Mouse (Mus musculus) liver, adult 2 months (tissue): ENCODE results near the gene Phlda1. TPM values are rescaled to one million over a fixed set of nuclear protein-coding genes. Genes with fewer than 3 reads are reported as not detected.

ENCODE experiments used
- DNase-seq: peaks from one replicate; pipeline ENCODE4 v3.0.0-alpha.2; 2011; ENCODE audit warnings: low read depth, low spot score; ENCODE audit errors: extremely low read depth
- H3K27ac ChIP-seq: fragments of 200-500 bp; replicated peaks from 2 replicates; pipeline ENCODE4 v1.5.1; 2012; ENCODE audit warnings: low read depth, mild to moderate bottlenecking, control low read depth, inconsistent platforms, low read length; ENCODE audit not compliant: insufficient read depth
- H3K27me3 ChIP-seq: fragments of 200-500 bp; 2 replicates; pipeline ENCODE4 v1.6.1; 2012; ENCODE audit warnings: mild to moderate bottlenecking, moderate library complexity, low read length, inconsistent platforms; ENCODE audit not compliant: control insufficient read depth, insufficient read depth
- H3K36me3 ChIP-seq: fragments of 200-500 bp; 2 replicates; pipeline ENCODE4 v1.6.1; 2012; ENCODE audit warnings: low read length, inconsistent platforms; ENCODE audit not compliant: control insufficient read depth, insufficient read depth
- H3K4me1 ChIP-seq: fragments of 200-500 bp; 2 replicates; pipeline ENCODE4 v1.6.1; 2011; ENCODE audit warnings: low read length; ENCODE audit not compliant: control insufficient read depth, insufficient read depth
- H3K4me3 ChIP-seq: fragments of 200-500 bp; 2 replicates; pipeline ENCODE4 v1.5.1; 2011; ENCODE audit warnings: low read depth, mild to moderate bottlenecking, control low read depth, low read length, moderate library complexity; ENCODE audit not compliant: insufficient read depth
- H3K79me2 ChIP-seq: fragments of 200-500 bp; 2 replicates; pipeline ENCODE4 v1.6.1; 2012; ENCODE audit warnings: inconsistent platforms, mild to moderate bottlenecking, low read length, moderate library complexity; ENCODE audit not compliant: control insufficient read depth, insufficient read depth
- H3K9ac ChIP-seq: fragments of 200-500 bp; 2 replicates; pipeline ENCODE4 v1.6.1; 2012; ENCODE audit warnings: low read depth, mild to moderate bottlenecking, control low read depth, inconsistent platforms, low read length
- CTCF ChIP-seq: fragments of 200-500 bp; IDR thresholded peaks from 2 replicates; pipeline ENCODE4 v1.5.1; 2011; ENCODE audit warnings: low read depth, low read length, control low read depth
- POLR2A ChIP-seq: fragments of 200-500 bp; IDR thresholded peaks from 2 replicates; pipeline ENCODE4 v1.6.1; 2011; ENCODE audit warnings: low read length, control low read depth; ENCODE audit not compliant: insufficient read depth; ENCODE audit errors: extremely low read depth
- WGBS: fragments of 180-500 bp; shearing (Covaris S2); methylation state at CpG from one replicate; pipeline ENCODE4 v1.1.7; 2018; 5-methylcytosine and 5-hydroxymethylcytosine counted together
- polyA plus RNA-seq: library from polyadenylated mRNA; depleted of rRNA; stranded (reverse); fragments of >200 nt; gene quantifications from 2 replicates; pipeline ENCODE4 v1.2.3, GENCODE M21; 2012; rRNA removed
- total RNA-seq: library from RNA; depleted of rRNA; stranded (reverse); fragments of >200 nt; gene quantifications from 2 replicates; pipeline ENCODE4 v1.2.3, GENCODE M21; 2014; rRNA removed

Phlda1 gene
- total RNA-seq, result 11.2 and 11.5 TPM in 2 replicates
- polyA plus RNA-seq, result 30.2 and 51.0 TPM in 2 replicates

DNA sequence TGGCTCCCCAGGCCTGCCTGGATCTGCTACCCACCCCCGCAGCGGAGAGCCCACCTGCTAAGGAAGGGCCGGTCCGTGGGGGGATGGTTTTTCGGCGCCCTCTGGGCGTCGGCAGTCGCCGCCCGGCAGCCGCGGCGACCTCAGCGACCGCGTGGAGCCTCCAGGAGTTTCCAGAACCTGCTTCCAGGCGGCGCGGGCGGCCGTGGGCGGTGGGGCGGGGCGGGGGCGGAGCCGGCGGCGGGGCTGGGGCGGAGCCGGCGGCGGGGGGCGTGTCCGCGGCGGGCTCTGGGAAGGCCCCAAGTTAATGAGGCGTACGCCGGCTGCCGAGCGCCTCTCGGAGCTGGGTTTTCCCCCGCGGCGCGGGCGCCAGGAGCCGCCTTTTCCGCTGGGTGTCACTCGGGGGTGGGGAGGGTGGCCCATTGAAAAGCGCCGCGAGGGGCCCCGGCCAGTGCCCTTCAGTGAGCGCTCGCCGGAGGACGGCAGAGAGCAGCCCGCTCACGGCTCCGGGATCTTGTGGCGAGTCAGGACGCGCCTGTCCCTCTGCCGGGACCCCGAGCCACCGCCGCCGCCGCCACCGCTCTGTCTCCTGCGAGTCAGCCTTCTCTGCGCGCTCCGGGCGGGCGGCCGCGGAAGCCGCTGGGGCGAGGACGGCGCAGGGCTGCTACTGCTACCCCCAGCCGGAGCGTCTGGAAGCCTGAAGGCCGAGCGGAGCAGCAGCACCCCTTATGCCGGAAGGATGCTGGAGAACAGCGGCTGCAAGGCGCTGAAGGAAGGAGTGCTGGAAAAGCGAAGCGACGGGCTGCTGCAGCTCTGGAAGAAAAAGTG lies at the start of gene Phlda1:
TSS of gene Phlda1 (plus strand) at position 186 of the 825 bp plus-strand sequence.
- Histone ChIP-seq H3K4me3 (peak within 1 kb of the TSS; percentile 93), H3K4me1 (peaks cover 5% of the 10 kb centered on the region), H3K9ac (peak within 1 kb of the TSS; percentile 98), H3K27ac (peak within 1 kb of the TSS; percentile 97), H3K36me3 (peaks cover 6% of the 10 kb centered on the region; the same call in 1 of the 2 replicates), H3K27me3 (no peaks in the 10 kb centered on the region), H3K79me2 (peaks cover 13% of the 10 kb centered on the region; the same call in 1 of the 2 replicates)
- TF ChIP-seq CTCF, result no peak
- TF ChIP-seq POLR2A, result peak; percentile 97
- peak; percentile 78 for DNase-seq
- WGBS, result under 1% methylated on average over 75 of the region's 94 CpGs

DNA sequence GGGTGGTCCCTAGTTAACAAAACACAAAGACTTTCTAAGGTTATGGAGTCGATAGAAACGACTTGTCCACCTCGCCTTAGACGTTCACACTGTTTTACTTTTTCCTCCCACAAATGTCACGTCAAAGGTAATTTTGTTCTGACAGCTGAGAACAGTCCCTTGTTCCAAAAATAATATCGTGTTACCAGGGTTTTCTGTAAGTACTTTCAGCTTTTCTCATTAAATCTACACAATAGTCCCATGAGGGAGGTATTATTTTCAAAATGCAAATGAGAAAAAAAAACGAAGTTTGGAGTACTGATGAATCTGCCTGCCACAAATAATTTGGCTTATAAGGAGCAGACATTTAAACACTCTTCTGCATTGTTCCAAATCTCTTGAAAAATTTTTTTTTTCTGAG lies 48.0 kb upstream of the Phlda1 start:
- no peak overlapping the region for H3K9ac ChIP-seq
- H3K4me3 ChIP-seq, result no peak overlapping the region
- no peaks in the 10 kb centered on the region for H3K36me3 ChIP-seq
- no peaks in the 10 kb centered on the region for H3K4me1 ChIP-seq
- no peaks in the 10 kb centered on the region for H3K79me2 ChIP-seq
- WGBS, result 89% methylated on average over 7 of the region's 7 CpGs
- TF ChIP-seq POLR2A, result no peak
- TF ChIP-seq CTCF, result no peak
- no peak for DNase-seq
- H3K27me3 ChIP-seq, result no peaks in the 10 kb centered on the region
- H3K27ac ChIP-seq, result no peak overlapping the region

DNA sequence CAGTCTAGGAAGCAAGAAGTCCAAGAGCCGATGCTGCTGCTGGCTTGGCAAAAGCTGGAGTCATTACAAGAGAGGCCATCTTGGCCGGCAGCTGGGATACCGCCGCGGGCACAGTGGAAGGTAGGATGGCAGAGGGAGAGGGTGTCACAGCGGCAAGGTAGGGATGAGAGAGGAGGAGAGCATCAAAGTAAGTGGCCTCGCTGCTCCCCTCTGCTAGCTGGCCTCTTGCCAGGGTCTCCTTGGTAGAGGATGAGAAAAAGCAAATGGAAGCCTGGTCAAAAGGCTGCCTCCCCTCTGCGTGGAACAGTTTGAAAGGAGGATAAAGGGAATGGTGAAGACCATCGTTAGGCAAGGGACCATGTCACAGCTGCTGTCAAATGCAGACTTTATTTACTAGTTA lies 47.0 kb upstream of the Phlda1 start:
- Histone ChIP-seq H3K27me3 (no peaks in the 10 kb centered on the region), H3K4me1 (no peaks in the 10 kb centered on the region), H3K36me3 (no peaks in the 10 kb centered on the region), H3K79me2 (no peaks in the 10 kb centered on the region), H3K9ac (no peak overlapping the region), H3K4me3 (no peak overlapping the region), H3K27ac (no peak overlapping the region)
- WGBS, result 89% methylated on average over 9 of the region's 9 CpGs
- DNase-seq, result no peak
- TF ChIP-seq POLR2A (no peak), CTCF (no peak)

DNA sequence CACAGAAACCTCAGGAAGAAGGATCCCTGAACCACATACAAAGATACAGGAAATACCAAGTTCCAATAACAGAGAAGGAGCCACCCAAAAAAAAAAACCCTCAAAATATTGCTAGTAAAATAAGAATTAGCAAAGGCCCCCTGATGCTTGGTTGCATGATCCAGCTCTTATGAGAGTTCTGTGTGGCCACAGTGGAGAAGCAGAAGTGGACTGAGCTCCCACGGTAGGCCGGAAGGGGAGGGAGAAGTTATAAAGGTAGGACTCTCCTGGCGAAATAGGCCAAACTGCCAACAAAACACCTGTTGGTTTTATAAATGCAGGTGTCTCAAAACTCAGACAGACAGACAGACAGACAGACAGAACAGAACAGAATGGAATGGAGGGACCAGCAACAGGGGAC lies 46.2 kb upstream of the Phlda1 start:
- Histone ChIP-seq H3K27me3 (no peaks in the 10 kb centered on the region), H3K27ac (no peak overlapping the region), H3K9ac (no peak overlapping the region), H3K4me3 (no peak overlapping the region), H3K79me2 (no peaks in the 10 kb centered on the region), H3K36me3 (no peaks in the 10 kb centered on the region), H3K4me1 (no peaks in the 10 kb centered on the region)
- DNase-seq, result no peak
- TF ChIP-seq CTCF (no peak), POLR2A (no peak)
- 83% methylated on average over 3 of the region's 3 CpGs for WGBS

DNA sequence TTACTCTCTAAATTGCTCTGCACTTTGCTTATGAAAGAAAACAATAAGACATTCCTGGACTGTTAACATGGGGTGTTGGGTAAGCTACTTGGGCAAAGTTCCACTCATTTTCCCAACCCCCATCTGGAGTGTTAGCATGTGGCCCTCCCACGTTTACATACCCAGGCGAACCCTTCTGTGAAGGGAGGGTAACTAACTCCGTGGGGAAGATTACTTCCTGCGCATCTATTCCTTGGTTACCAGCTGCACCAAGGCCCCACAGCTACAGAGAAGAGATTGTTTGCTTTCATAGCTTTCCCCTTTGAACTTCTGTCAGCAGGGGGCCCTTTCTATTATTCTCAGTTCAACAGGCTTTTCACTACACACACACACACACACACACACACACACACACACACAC lies 45.7 kb upstream of the Phlda1 start:
- WGBS, result 50% methylated on average over 4 of the region's 4 CpGs
- TF ChIP-seq CTCF (no peak), POLR2A (no peak)
- no peaks in the 10 kb centered on the region for H3K36me3 ChIP-seq
- H3K4me1 ChIP-seq, result no peaks in the 10 kb centered on the region
- H3K27ac ChIP-seq, result no peak overlapping the region
- no peak overlapping the region for H3K4me3 ChIP-seq
- no peak overlapping the region for H3K9ac ChIP-seq
- no peaks in the 10 kb centered on the region for H3K79me2 ChIP-seq
- DNase-seq, result no peak
- no peaks in the 10 kb centered on the region for H3K27me3 ChIP-seq

DNA sequence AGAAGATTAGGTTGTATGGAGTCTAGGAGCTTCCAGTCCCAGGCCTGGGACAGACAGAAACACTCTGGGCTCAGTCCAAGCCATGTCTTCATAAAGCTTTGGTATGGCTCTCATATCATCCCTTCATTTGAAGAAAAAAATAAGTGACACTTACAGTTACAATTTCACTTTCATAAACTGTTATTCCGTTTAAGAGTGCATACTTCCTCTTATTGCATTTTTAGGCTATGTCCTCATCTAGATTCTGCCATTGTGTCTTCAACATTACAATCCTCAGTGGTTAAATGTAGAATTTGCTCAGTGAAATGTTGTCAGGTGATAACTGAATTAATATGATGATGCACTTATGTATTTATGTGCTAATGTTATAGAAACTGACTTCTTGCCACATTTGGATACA lies 41.3 kb upstream of the Phlda1 start:
- 84% methylated on average over 1 of the region's 1 CpGs for WGBS

More for the DNA sequence above, 41.3 kb upstream of the Phlda1 start:
- no peaks in the 10 kb centered on the region for H3K27me3 ChIP-seq
- DNase-seq, result no peak
- H3K4me1 ChIP-seq, result no peaks in the 10 kb centered on the region
- no peaks in the 10 kb centered on the region for H3K36me3 ChIP-seq
- H3K79me2 ChIP-seq, result no peaks in the 10 kb centered on the region
- H3K4me3 ChIP-seq, result no peak overlapping the region
- no peak overlapping the region for H3K27ac ChIP-seq
- TF ChIP-seq CTCF (no peak), POLR2A (no peak)
- no peak overlapping the region for H3K9ac ChIP-seq
